Mouse (Mus musculus) gastrocnemius, postnatal 25 days (tissue): ENCODE data around the gene Synrg. TPM values are rescaled to one million over a fixed set of nuclear protein-coding genes. Genes with fewer than 3 reads are reported as not detected.
A peak's percentile ranks its signal among the peaks of the same experiment; 100 is the strongest.

Source experiments
- DNase-seq: peaks from one replicate; pipeline ENCODE4 v3.0.0; 2022
- total RNA-seq, 2 experiments: library from RNA; stranded (reverse); gene quantifications; 1 replicate in 1 of 2; 2 replicates in 1 of 2; pipeline ENCODE4 v1.2.3; 2021

Gene Synrg
- total RNA-seq, 2 experiments from 2014 or later = 30.5 to 32.3 TPM

DNA sequence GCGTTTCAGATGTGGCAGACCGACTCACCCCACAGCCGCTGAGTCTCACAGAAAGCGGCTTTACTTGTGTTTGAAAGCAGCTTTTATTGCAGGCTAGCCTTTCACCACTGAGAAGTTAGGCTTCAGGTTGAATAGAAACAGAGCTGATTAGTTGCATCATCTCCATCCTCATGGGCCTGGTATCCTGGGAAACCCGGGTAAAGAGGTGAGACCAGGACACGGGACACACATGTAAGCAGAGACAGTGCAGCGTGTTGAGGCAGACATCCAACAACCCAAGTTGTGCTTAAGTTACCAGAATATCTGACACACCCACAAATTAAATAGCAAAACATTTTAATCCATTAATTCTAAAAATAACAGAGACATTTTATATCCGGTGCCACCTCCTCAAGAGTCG is 114.4 kb downstream of the Synrg start:
- DNase-seq = peak; percentile 50

DNA sequence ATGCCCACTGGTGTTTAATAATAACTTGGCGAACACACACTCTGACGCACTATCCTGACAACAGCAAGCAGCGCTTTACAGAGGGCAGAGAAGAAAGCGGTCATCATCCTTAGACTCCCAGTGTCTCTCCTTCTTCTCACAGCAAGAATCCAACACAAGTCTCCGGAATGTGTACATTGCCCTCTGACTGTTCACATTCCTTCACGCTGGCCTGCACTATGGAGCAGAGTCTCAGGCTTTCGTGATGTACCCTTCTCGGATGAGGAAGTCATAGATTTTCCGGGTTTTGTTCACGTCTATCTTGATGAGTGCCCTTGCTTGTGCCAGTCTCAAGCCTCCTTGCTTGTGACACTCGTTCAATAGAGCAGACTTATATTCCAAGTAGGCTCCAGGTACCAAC is 115.1 kb downstream of the Synrg start:
- no peak for DNase-seq

DNA sequence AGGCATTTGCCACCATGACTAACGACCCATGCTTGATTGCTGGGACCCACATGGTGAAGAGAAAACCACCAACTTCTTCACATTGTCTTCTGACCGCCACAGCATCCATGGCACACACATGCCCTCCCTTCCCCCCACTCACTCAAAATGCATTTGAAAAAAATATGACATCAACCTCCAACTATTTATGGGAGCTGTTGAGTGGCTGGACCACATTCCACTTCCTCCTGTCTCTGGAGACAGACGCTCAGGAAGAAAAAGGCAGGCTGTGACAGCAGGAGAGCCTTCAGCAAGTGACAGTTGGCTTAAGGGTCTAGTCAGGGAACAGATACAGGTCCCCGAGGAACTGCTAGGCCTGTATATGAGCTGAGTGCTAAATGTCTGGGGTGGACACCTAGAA is 115.7 kb downstream of the Synrg start:
- no peak for DNase-seq

DNA sequence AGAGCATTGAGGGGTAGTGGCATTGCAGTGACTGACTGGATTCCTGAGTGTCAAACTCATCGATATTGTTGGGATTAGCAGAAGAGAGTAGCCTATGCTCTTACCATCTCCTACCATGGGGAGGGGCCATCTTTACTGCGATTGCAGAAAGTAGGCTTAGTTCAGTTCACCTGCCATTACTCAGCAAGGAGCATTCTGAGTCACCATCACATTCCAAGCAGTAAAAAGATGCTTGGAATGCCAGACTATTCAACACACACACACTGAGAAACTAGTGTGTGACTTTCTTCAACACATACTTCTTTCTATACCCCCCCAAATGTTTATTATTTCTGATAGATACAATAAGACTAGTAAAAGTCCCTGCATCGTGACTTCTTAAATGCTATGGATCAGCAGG is 116.1 kb downstream of the Synrg start:
- DNase-seq = no peak

DNA sequence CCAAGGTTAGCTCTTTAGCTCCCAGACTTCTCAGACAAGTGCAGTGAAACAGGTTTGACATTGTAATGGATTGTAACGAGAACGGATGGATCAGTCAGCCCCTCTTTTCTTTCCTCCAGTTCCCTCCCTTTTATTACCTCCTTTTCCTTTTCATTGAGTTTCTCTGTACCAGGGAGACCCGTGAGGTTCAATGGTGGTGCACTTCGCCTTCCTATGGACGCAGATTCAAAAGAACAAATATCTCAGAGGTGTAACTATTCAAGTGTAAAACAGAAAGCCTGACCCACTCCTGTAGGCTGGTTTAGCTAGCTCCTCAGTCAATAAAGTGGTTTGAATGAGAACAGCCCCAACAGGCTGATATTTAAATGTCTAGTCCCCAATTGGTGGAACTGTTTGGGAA is 117.7 kb downstream of the Synrg start:
- DNase-seq = no peak

DNA sequence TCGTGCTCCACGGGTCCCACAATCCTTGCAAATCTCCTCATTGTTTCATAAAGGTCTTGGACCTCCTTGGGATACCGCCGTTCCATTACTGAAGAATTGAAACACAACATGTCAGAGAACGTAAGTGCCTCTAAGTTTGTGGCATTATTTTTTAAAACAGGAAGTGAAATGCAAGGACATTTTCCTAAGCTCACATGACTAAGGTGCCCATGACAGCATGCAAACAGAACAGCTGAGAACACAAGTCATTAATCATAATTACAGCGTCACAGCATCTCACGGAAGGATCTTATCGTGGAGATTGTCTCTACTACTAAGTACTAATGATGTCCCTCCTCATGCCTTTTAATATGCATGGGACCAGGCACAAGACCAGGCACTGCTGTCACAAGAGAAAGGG is 126.3 kb downstream of the Synrg start:
- DNase-seq = no peak

Other genes with a start within 250 kb of the Synrg start
- 1 to 10 TPM in 1 of 2 experiments, not detected in 1; 3.4 TPM for gene Wfdc21, start 217.5 kb upstream of the Synrg start, total RNA-seq
- 1 to 10 TPM; 6.4 to 7.4 TPM for gene Heatr6, start 210.7 kb upstream of the Synrg start, total RNA-seq
- gene Hnf1b, start 114.4 kb upstream of the Synrg start, total RNA-seq = not detected
- gene Ddx52, start 22.4 kb upstream of the Synrg start, total RNA-seq = 1 to 10 TPM; 8.6 to 8.7 TPM
- gene Dusp14, start 104.8 kb downstream of the Synrg start, total RNA-seq = 1 to 10 TPM; 5.0 to 6.3 TPM
- 1 to 10 TPM; 8.0 to 8.7 TPM for gene Tada2a, start 165.2 kb downstream of the Synrg start, total RNA-seq
- 10 to 100 TPM; 13.4 to 20.3 TPM for gene Acaca, start 165.2 kb downstream of the Synrg start, total RNA-seq
- gene Gm11437, start 203.0 kb downstream of the Synrg start, total RNA-seq = not detected